Mouse (Mus musculus): ENCODE results near the gene Arhgap23.

GRCm38 (mm10) chr11:97492836-97493235, 77.5 kb downstream of the Arhgap23 start:
- TF ChIP-seq POLR2A (IDR thresholded peaks at IDR 0.05; ENCODE audit: control insufficient read depth, low read depth, low read length) (no peak), CTCF (IDR thresholded peaks at IDR 0.05; ENCODE audit: control insufficient read depth, insufficient read depth, insufficient replicate concordance, low read depth, low read length) (no peak)
